Mouse (Mus musculus): ENCODE measurements around the gene Grtp1. TPM values are rescaled to one million over a fixed set of nuclear protein-coding genes. Genes with fewer than 3 reads are reported as not detected.
A peak's percentile ranks its signal among the peaks of the same experiment; 100 is the strongest.

The Grtp1 gene
- polyA plus RNA-seq, 1 experiment from 2014 or later: 17.6 TPM

DNA sequence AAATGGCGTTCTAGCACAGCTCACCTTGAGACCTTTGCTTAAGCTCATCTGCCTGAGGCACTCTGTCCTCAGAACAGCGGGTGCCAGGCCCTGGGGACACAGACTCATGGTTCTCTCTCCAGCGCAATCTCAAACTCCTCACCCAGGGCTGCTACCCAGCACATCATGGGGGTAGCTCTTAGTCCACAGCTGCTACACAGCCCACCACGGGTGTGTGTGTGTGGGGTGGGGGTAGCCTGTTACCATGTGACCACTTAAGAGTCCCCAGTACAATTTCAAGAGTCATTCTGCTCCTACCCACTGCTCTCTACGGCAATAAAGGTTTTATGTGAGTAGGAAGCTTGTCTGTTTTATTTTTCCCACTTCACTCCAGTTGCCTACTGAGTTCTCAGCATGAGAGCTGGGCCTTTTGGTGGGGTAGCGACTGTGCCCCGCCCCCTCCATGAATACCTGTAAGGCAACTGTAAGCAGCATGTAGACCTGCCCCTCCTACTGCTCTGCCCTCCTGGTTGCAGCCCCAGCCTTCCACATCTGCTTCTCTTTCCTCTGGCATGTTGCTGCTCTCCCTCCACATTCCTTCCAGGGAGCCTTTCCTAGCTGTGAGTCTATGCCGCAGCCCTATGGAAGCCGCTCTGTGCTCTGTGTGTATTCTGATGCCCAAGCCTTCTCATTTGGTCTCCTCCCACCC is 28.6 kb upstream of the Grtp1 start:
- WGBS: 57% methylated on average over 9 of the region's 9 CpGs
- no peak for ATAC-seq (ENCODE audit: low FRiP score, low TSS enrichment)

DNA sequence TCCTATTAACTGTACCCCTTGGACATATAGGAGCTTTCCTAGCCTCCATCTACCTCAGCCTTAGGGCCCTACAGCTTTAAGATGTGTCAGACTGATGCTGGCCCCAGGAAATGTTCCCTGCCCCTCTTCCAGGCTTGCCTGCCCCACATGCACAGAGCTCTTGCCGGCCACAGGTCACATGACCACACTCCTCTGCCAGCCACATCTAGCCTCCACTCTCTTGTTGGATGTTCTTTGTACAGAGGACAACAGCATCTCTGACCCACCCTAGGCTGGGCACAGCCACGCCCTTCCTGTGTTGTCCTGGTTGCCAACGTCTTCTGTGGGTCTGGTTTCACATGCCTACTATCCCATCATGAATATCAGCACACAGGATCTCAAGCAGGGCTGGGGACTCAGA is 26.8 kb upstream of the Grtp1 start:
- Histone ChIP-seq H3K4me3 (replicated peaks; ENCODE audit: low read depth, low read length) (no peak overlapping the region), H3K27me3 (ENCODE audit: control insufficient read depth, insufficient read depth, low read length) (no peaks in the 10 kb centered on the region), H3K36me3 (ENCODE audit: control insufficient read depth, insufficient read depth, low read length) (no peaks in the 10 kb centered on the region), H3K4me1 (ENCODE audit: control insufficient read depth, insufficient read depth, low read length) (0 out of 2 replicates have a peak, but pooled peaks cover 8% of the 10 kb centered on the region), H3K9ac (replicated peaks; ENCODE audit: low read length) (no peak overlapping the region), H3K9me3 (ENCODE audit: control insufficient read depth, low read length) (no peaks in the 10 kb centered on the region), H3K4me2 (ENCODE audit: low read length) (no peak overlapping the region), H3K27ac (replicated peaks; ENCODE audit: low read depth, low read length) (no peak overlapping the region)
- ATAC-seq (ENCODE audit: low FRiP score, low TSS enrichment) (no peak), DNase-seq (no peak)
- WGBS: 79% methylated on average over 3 of the region's 3 CpGs

More for the DNA sequence above, 28.6 kb upstream of the Grtp1 start:
- H3K4me3 ChIP-seq (replicated peaks; ENCODE audit: low read depth, low read length): no peak overlapping the region
- H3K4me2 ChIP-seq (ENCODE audit: low read length): no peak overlapping the region
- H3K27ac ChIP-seq (replicated peaks; ENCODE audit: low read depth, low read length): no peak overlapping the region
- H3K27me3 ChIP-seq (ENCODE audit: control insufficient read depth, insufficient read depth, low read length): no peaks in the 10 kb centered on the region
- 0 out of 2 replicates have a peak, but pooled peaks cover 8% of the 10 kb centered on the region for H3K4me1 ChIP-seq (ENCODE audit: control insufficient read depth, insufficient read depth, low read length)
- no peak for DNase-seq
- no peaks in the 10 kb centered on the region for H3K36me3 ChIP-seq (ENCODE audit: control insufficient read depth, insufficient read depth, low read length)
- no peak overlapping the region for H3K9ac ChIP-seq (replicated peaks; ENCODE audit: low read length)
- H3K9me3 ChIP-seq (ENCODE audit: control insufficient read depth, low read length): no peaks in the 10 kb centered on the region

DNA sequence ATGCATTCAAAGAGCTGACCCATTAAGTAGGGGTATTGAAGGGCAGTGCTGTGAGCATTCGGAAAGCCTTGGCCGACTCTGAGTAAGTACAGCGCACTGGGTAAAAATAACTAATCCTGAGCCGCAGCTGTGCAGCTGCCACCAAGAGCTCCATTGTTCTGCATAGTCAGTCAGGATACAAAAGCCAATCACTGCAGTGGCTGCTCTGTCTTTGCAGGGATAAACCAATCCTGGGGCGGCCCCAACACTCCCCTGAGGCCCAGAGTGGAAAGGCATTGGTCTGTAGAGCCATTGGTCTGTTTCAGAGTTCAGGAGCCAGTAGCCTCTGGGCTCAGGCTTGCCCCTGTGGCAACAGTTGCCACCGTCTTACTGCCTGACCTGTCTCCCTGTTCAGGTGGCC is 25.9 kb upstream of the Grtp1 start:
- ATAC-seq (ENCODE audit: low FRiP score, low TSS enrichment) (peak; percentile 67; the same call in 1 of the 2 replicates), DNase-seq (peak; percentile 65)
- 0 out of 2 replicates have a peak, but pooled peaks cover 8% of the 10 kb centered on the region for H3K4me1 ChIP-seq (ENCODE audit: control insufficient read depth, insufficient read depth, low read length)
- no peak overlapping the region for H3K27ac ChIP-seq (replicated peaks; ENCODE audit: low read depth, low read length)
- 10% methylated on average over 6 of the region's 6 CpGs for WGBS
- no peak overlapping the region for H3K9ac ChIP-seq (replicated peaks; ENCODE audit: low read length)
- H3K4me3 ChIP-seq (replicated peaks; ENCODE audit: low read depth, low read length): no peak overlapping the region
- no peaks in the 10 kb centered on the region for H3K36me3 ChIP-seq (ENCODE audit: control insufficient read depth, insufficient read depth, low read length)
- H3K9me3 ChIP-seq (ENCODE audit: control insufficient read depth, low read length): no peaks in the 10 kb centered on the region
- no peak overlapping the region for H3K4me2 ChIP-seq (ENCODE audit: low read length)
- no peaks in the 10 kb centered on the region for H3K27me3 ChIP-seq (ENCODE audit: control insufficient read depth, insufficient read depth, low read length)

DNA sequence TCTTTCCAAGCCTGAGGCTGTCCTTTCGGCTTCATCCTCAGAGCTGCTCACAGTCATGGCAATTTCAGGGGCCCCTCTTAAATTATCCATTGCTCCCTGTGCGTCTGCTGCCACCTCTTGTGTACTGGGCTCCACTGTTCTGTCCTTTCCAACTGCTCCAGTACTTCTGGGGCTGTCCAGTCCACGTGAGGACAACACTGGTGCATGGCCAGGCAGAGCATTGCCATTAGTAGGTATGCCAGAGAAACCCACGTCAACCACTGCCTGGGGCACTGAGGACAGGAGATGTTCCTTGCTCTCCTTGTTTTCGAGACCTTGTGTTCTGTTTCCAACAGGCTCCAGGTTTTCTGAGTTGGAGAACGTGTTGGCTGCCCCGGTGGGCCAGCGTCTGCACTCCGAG is 24.0 kb upstream of the Grtp1 start:
- Histone ChIP-seq H3K9ac (replicated peaks; ENCODE audit: low read length) (no peak overlapping the region), H3K27ac (replicated peaks; ENCODE audit: low read depth, low read length) (no peak overlapping the region), H3K4me3 (replicated peaks; ENCODE audit: low read depth, low read length) (no peak overlapping the region), H3K4me2 (ENCODE audit: low read length) (no peak overlapping the region), H3K4me1 (ENCODE audit: control insufficient read depth, insufficient read depth, low read length) (0 out of 2 replicates have a peak, but pooled peaks cover 8% of the 10 kb centered on the region), H3K9me3 (ENCODE audit: control insufficient read depth, low read length) (no peaks in the 10 kb centered on the region), H3K27me3 (ENCODE audit: control insufficient read depth, insufficient read depth, low read length) (no peaks in the 10 kb centered on the region), H3K36me3 (ENCODE audit: control insufficient read depth, insufficient read depth, low read length) (no peaks in the 10 kb centered on the region)
- DNase-seq (no peak), ATAC-seq (ENCODE audit: low FRiP score, low TSS enrichment) (no peak)
- 85% methylated on average over 9 of the region's 9 CpGs for WGBS

DNA sequence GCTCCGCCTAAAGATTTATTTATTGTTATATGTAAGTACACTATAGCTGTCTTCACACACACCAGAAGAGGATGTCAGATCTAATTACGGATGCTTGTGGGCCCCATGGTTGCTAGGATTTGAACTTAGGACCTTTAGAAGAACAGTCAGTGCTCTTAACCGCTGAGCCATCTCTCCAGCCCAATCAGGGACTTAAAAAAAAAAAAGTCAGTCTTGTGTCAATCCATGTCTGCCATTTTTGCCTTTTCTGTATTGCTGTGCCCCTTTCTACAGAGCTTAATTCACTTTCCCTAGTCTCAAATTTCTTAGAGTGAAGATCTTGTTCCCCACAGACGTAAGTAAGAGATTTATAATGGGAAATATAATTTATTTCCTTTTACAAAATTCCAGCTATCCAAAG is 18.0 kb upstream of the Grtp1 start:
- no peaks in the 10 kb centered on the region for H3K36me3 ChIP-seq (ENCODE audit: control insufficient read depth, insufficient read depth, low read length)
- WGBS: 87% methylated on average over 4 of the region's 4 CpGs
- ATAC-seq (ENCODE audit: low FRiP score, low TSS enrichment): no peak

DNA sequence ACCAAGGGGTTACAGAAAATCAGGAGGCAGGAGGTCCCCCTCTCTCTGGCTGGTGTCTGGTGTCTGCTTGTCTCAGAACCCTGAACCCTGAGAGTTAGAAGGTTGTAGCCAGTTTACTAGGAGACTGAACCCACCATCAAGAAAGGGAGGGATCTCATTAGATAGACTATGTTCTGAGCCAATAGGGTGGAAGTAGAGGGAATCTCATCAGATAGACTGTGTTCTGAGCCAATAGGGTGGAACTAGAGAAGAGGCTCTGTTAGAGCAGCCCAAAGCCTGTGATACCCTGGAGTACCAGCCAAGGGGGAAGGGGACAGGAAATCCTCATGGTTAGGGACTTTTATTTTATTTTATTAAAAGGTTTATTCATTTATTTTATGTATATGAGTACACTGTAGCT is 17.6 kb upstream of the Grtp1 start:
- ATAC-seq (ENCODE audit: low FRiP score, low TSS enrichment) (no peak), DNase-seq (no peak)
- no peak overlapping the region for H3K27ac ChIP-seq (replicated peaks; ENCODE audit: low read depth, low read length)
- H3K4me2 ChIP-seq (ENCODE audit: low read length): no peak overlapping the region
- H3K9me3 ChIP-seq (ENCODE audit: control insufficient read depth, low read length): no peaks in the 10 kb centered on the region
- H3K27me3 ChIP-seq (ENCODE audit: control insufficient read depth, insufficient read depth, low read length): no peaks in the 10 kb centered on the region
- no peaks in the 10 kb centered on the region for H3K4me1 ChIP-seq (ENCODE audit: control insufficient read depth, insufficient read depth, low read length)
- no peak overlapping the region for H3K4me3 ChIP-seq (replicated peaks; ENCODE audit: low read depth, low read length)
- no peak overlapping the region for H3K9ac ChIP-seq (replicated peaks; ENCODE audit: low read length)
- H3K36me3 ChIP-seq (ENCODE audit: control insufficient read depth, insufficient read depth, low read length): no peaks in the 10 kb centered on the region

More for the DNA sequence above, 18.0 kb upstream of the Grtp1 start:
- no peaks in the 10 kb centered on the region for H3K9me3 ChIP-seq (ENCODE audit: control insufficient read depth, low read length)
- no peaks in the 10 kb centered on the region for H3K4me1 ChIP-seq (ENCODE audit: control insufficient read depth, insufficient read depth, low read length)
- H3K4me3 ChIP-seq (replicated peaks; ENCODE audit: low read depth, low read length): no peak overlapping the region
- H3K27me3 ChIP-seq (ENCODE audit: control insufficient read depth, insufficient read depth, low read length): no peaks in the 10 kb centered on the region
- H3K4me2 ChIP-seq (ENCODE audit: low read length): no peak overlapping the region
- no peak overlapping the region for H3K27ac ChIP-seq (replicated peaks; ENCODE audit: low read depth, low read length)
- DNase-seq: no peak
- H3K9ac ChIP-seq (replicated peaks; ENCODE audit: low read length): no peak overlapping the region

DNA sequence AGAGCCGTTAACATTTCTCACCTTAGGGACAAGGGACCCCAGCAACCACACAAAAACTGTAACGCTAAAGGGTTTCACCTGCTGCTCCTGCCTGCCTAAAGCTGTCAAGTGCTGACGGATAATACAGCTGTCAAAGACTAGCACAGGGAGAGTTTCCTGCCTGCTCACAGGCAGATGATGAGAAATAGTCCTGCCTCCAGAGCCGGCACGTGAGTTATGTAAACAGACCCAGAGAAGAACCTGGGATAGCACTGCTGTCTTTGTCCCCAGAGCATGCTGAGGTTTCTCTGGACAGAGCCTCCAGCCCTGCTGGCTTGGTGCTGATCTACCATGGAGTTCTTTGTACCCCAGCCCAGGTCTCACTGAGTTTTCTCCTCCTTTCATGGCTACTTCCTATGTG is 16.7 kb upstream of the Grtp1 start:
- no peaks in the 10 kb centered on the region for H3K36me3 ChIP-seq (ENCODE audit: control insufficient read depth, insufficient read depth, low read length)
- no peak overlapping the region for H3K27ac ChIP-seq (replicated peaks; ENCODE audit: low read depth, low read length)
- DNase-seq (no peak), ATAC-seq (ENCODE audit: low FRiP score, low TSS enrichment) (no peak)
- H3K27me3 ChIP-seq (ENCODE audit: control insufficient read depth, insufficient read depth, low read length): no peaks in the 10 kb centered on the region
- no peak overlapping the region for H3K4me2 ChIP-seq (ENCODE audit: low read length)
- no peaks in the 10 kb centered on the region for H3K9me3 ChIP-seq (ENCODE audit: control insufficient read depth, low read length)
- 68% methylated on average over 5 of the region's 5 CpGs for WGBS
- no peak overlapping the region for H3K9ac ChIP-seq (replicated peaks; ENCODE audit: low read length)
- no peaks in the 10 kb centered on the region for H3K4me1 ChIP-seq (ENCODE audit: control insufficient read depth, insufficient read depth, low read length)
- H3K4me3 ChIP-seq (replicated peaks; ENCODE audit: low read depth, low read length): no peak overlapping the region

DNA sequence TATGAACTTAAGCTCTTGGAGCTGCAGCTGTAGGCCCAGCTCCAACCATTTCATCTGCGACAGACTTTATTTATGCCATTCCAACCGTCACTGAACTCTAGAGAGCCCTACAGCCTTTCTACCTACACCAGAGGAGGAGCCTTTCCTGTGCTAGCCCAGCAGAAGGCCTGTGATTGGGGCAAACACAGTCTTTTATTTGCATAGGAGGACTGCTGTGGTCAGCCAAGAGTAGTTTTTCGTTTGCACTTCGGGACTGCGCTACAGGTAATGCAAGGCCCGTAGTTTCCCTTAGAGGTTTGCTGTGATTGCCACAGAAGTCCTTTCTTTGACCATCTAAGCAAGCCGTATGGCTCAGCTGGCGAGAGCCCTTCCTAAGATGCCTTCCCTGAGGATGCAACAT is 16.0 kb upstream of the Grtp1 start:
- ATAC-seq (ENCODE audit: low FRiP score, low TSS enrichment) (no peak), DNase-seq (no peak)
- WGBS: 78% methylated on average over 8 of the region's 8 CpGs
- H3K27me3 ChIP-seq (ENCODE audit: control insufficient read depth, insufficient read depth, low read length): no peaks in the 10 kb centered on the region
- no peak overlapping the region for H3K9ac ChIP-seq (replicated peaks; ENCODE audit: low read length)
- H3K27ac ChIP-seq (replicated peaks; ENCODE audit: low read depth, low read length): 0 out of 2 replicates have a peak overlapping the region, but pooled peaks have one; percentile 6
- no peaks in the 10 kb centered on the region for H3K36me3 ChIP-seq (ENCODE audit: control insufficient read depth, insufficient read depth, low read length)
- no peak overlapping the region for H3K4me3 ChIP-seq (replicated peaks; ENCODE audit: low read depth, low read length)
- H3K4me2 ChIP-seq (ENCODE audit: low read length): no peak overlapping the region
- no peaks in the 10 kb centered on the region for H3K9me3 ChIP-seq (ENCODE audit: control insufficient read depth, low read length)
- H3K4me1 ChIP-seq (ENCODE audit: control insufficient read depth, insufficient read depth, low read length): no peaks in the 10 kb centered on the region

Data from midbrain, embryonic 14.5 days (tissue).